29 mouse cellular contexts compared by ENCODE assay signal in genomic region chr13:18896789-18897188, GRCm38 (mm10). TPM values are rescaled to one million over a fixed set of nuclear protein-coding genes. Genes with fewer than 3 reads are reported as not detected.
DNase-seq lines count a peak whose midpoint lies in the region; ATAC-seq and TF ChIP-seq lines count a peak whose summit lies in the region.
"Had no signal": no experiment of that assay in that cellular context is flagged by ENCODE, and none has a peak within 500 bp of the region (broad histone marks: within the 10 kb centered on the region; RNA-seq: fewer than 3 reads in every experiment).

No protein-coding gene starts in this region.

- no peak for ATAC-seq in heart, embryonic 11.5 days (replicated peaks; ENCODE audit: insufficient number of reproducible peaks, low FRiP score, low TSS enrichment)
- peak; percentile 75; the same call in 1 of the 2 replicates for ATAC-seq in megakaryocyte-erythroid progenitor cell, adult 5-6 weeks (replicated peaks; ENCODE audit: low FRiP score, low TSS enrichment, poor library complexity, severe bottlenecking)
- ATAC-seq: forebrain, embryonic 16.5 days; intestine, postnatal 0 days; Patski had no signal

- no peak overlapping the region for H3K4me3 ChIP-seq in heart, embryonic 11.5 days (ENCODE audit: low read depth, low read length)
- no peak overlapping the region for H3K4me3 ChIP-seq in gastrocnemius, adult 2 months
- H3K4me3 ChIP-seq: embryonic facial prominence, embryonic 10.5 days; embryonic facial prominence, embryonic 13.5 days; erythroblast, embryonic 14.5 days; forebrain, embryonic 12.5 days; heart, embryonic 13.5 days; hindbrain, embryonic 12.5 days; hindbrain, embryonic 15.5 days had no signal

- no peaks in the 10 kb centered on the region for H3K36me3 ChIP-seq in heart, embryonic 11.5 days (ENCODE audit: control insufficient read depth, insufficient read depth, low read length)
- H3K36me3 ChIP-seq: embryonic facial prominence, embryonic 10.5 days; embryonic facial prominence, embryonic 13.5 days; forebrain, embryonic 12.5 days; G1E; heart, embryonic 13.5 days; hindbrain, embryonic 12.5 days; hindbrain, embryonic 15.5 days had no signal

- 73% methylated on average over 3 of the region's 3 CpGs for WGBS in heart, embryonic 11.5 days (ENCODE audit: insufficient replicate concordance)

- no peak overlapping the region for H3K4me2 ChIP-seq in heart, embryonic 11.5 days
- H3K4me2 ChIP-seq: embryonic facial prominence, embryonic 13.5 days; forebrain, embryonic 12.5 days; heart, embryonic 13.5 days; hindbrain, embryonic 12.5 days; hindbrain, embryonic 15.5 days had no signal

- no peaks in the 10 kb centered on the region for H3K27me3 ChIP-seq in heart, embryonic 11.5 days (ENCODE audit: control insufficient read depth, insufficient read depth, low read length)
- H3K27me3 ChIP-seq: CH12.LX; embryonic facial prominence, embryonic 13.5 days; forebrain, embryonic 12.5 days; heart, embryonic 13.5 days; hindbrain, embryonic 12.5 days; hindbrain, embryonic 15.5 days had no signal

- TF ChIP-seq CTCF in gastrocnemius, adult 2 months (IDR thresholded peaks at IDR 0.05) = no peak

- intact Hi-C loops in heart, postnatal 14 days (cut with DNase I) = no loop called here
- intact Hi-C loops in gastrocnemius, adult 2 months (cut with DNase I) = no loop called here

- no peaks in the 10 kb centered on the region; the same call in 1 of the 2 replicates for H3K4me1 ChIP-seq in heart, embryonic 11.5 days (ENCODE audit: control insufficient read depth, insufficient read depth, low read length)
- H3K4me1 ChIP-seq: embryonic facial prominence, embryonic 13.5 days; forebrain, embryonic 12.5 days; hindbrain, embryonic 12.5 days; hindbrain, embryonic 15.5 days had no signal

- no peak overlapping the region for H3K27ac ChIP-seq in heart, embryonic 11.5 days (ENCODE audit: low read depth, low read length)
- no peak overlapping the region for H3K27ac ChIP-seq in gastrocnemius, adult 2 months
- H3K27ac ChIP-seq: embryonic facial prominence, embryonic 10.5 days; embryonic facial prominence, embryonic 13.5 days; forebrain, embryonic 12.5 days; heart, embryonic 13.5 days; hindbrain, embryonic 12.5 days; hindbrain, embryonic 15.5 days had no signal

- no peaks in the 10 kb centered on the region for H3K9me3 ChIP-seq in heart, embryonic 11.5 days (replicated peaks; ENCODE audit: control insufficient read depth, low read length)
- H3K9me3 ChIP-seq: embryonic facial prominence, embryonic 10.5 days; embryonic facial prominence, embryonic 13.5 days; forebrain, embryonic 12.5 days; G1E; heart, embryonic 13.5 days; hindbrain, embryonic 12.5 days; hindbrain, embryonic 15.5 days had no signal

- H3K9ac ChIP-seq in heart, embryonic 11.5 days (ENCODE audit: low read depth, low read length) = no peak overlapping the region
- H3K9ac ChIP-seq: embryonic facial prominence, embryonic 13.5 days; forebrain, embryonic 12.5 days; heart, embryonic 13.5 days; hindbrain, embryonic 12.5 days; hindbrain, embryonic 15.5 days had no signal

- DNase-seq in heart, adult 18-20 months = peak; percentile 22 to 54
- DNase-seq in heart, adult 9 months (ENCODE audit: low spot score in 2 of 2) = peak; percentile 18 to 19
- peak; percentile 13 to 14 for DNase-seq in heart, postnatal 14 days
- no peak for DNase-seq in urinary bladder, postnatal 25 days (ENCODE audit: low spot score)
- no peak for DNase-seq in gastrocnemius, adult 2 months
- DNase-seq: adrenal gland, adult 2 months; adrenal gland, postnatal 14 days; B cell, adult 2 months; cerebellum, adult 11 months; cerebellum, adult 8-10 months; cerebellum, postnatal 36 days; embryo, embryonic 11 days; gastrocnemius, postnatal 14 days; kidney, adult 2 months had no signal

RNA-seq across cellular contexts. Expression of gene Amph, which starts 51.2 kb away (rescaled TPM):
- total RNA-seq in heart, adult 18-20 months (2021) = 1 to 10 TPM; 1.1 to 1.4 TPM
- polyA plus RNA-seq in heart, embryonic 11.5 days (2014; fragmentation: Nextera tagmentation; extraction: Ambion mirVana) = 1.8 and 2.0 TPM in 2 replicates
- total RNA-seq in heart, postnatal 14 days (2021) = 1 to 10 TPM in 1 of 2 experiments, under 1 TPM in 1; 0.90 to 1.5 TPM
- not detected in 2 replicates for total RNA-seq in megakaryocyte-erythroid progenitor cell, adult 5-6 weeks (2014; fragmentation: Nextera tagmentation)
- not detected in 2 replicates for total RNA-seq in megakaryocyte-erythroid progenitor cell, adult 5-6 weeks (2017)
- total RNA-seq in gastrocnemius, adult 2 months (2021) = under 1 TPM; 0.33 to 0.73 TPM
- total RNA-seq: CH12.LX; hematopoietic stem cell, adult 5-6 weeks had no signal
- polyA plus RNA-seq: erythroblast, embryonic 14.5 days had no signal

Comparison
In these comparisons a context has a peak if more than half of its experiments do, and no peak if none do; other contexts are left out.
1. DNase-seq: peak in heart, adult 18-20 months (2 of 2), heart, adult 9 months (2 of 2) and heart, postnatal 14 days (2 of 2); none in urinary bladder, postnatal 25 days (single experiment) and gastrocnemius, adult 2 months (single experiment).